Mouse (Mus musculus): ENCODE measurements around the gene Lats2. TPM values are rescaled to one million over a fixed set of nuclear protein-coding genes. Genes with fewer than 3 reads are reported as not detected.

Gene Lats2
- total RNA-seq, 2 experiments from 2014 or later: 13.6 to 19.8 TPM

Small RNA genes lying within 50 kb of the gene (microRNA-seq; reads per million reads assigned to microRNA genes)
- 0 reads per million in 2 experiments for gene Mir3077 (ENCODE audit: borderline replicate concordance in 2 of 2)

Other genes with a start within 250 kb of the Lats2 start
- gene Il17d, start 233.6 kb downstream of the Lats2 start, total RNA-seq (2021): 1 to 10 TPM; 1.6 to 2.6 TPM
- gene Eef1akmt1, start 186.8 kb downstream of the Lats2 start, total RNA-seq (2021): 10 to 100 TPM; 23.2 to 24.2 TPM
- gene Xpo4, start 93.0 kb downstream of the Lats2 start, total RNA-seq (2021): 10 to 100 TPM in 1 of 2 experiments, 1 to 10 TPM in 1; 6.4 to 10.1 TPM
- under 1 TPM in 1 of 2 experiments, not detected in 1; 0.51 TPM for gene Gm49361, start 12.3 kb downstream of the Lats2 start, total RNA-seq (2021)
- 10 to 100 TPM; 32.1 to 35.6 TPM for gene Sap18, start 39.8 kb upstream of the Lats2 start, total RNA-seq (2021)
- gene Ska3, start 67.8 kb upstream of the Lats2 start, total RNA-seq (2021): under 1 TPM in 1 of 2 experiments, not detected in 1; 0.16 TPM
- 10 to 100 TPM; 62.0 to 66.1 TPM for gene Mrpl57, start 67.8 kb upstream of the Lats2 start, total RNA-seq (2021)
- 1 to 10 TPM; 2.9 to 5.1 TPM for gene Zdhhc20, start 131.9 kb upstream of the Lats2 start, total RNA-seq (2021)
- gene Micu2, start 240.9 kb upstream of the Lats2 start, total RNA-seq (2021): 10 to 100 TPM; 32.6 to 32.7 TPM

Measured in gastrocnemius, postnatal 25 days (tissue).